Mouse (Mus musculus) thymus, adult 2 months (tissue): ENCODE measurements around the gene Pcsk6.

ENCODE experiments used
- CTCF ChIP-seq: fragments of 200-500 bp; IDR thresholded peaks from 2 replicates; pipeline ENCODE4 v1.5.1; 2012; ENCODE audit warnings: mild to moderate bottlenecking, control low read depth, low read length, moderate library complexity, borderline replicate concordance; ENCODE audit not compliant: control insufficient read depth, poor library complexity, insufficient read depth; ENCODE audit errors: extremely low read depth
- POLR2A ChIP-seq: fragments of 200-500 bp; IDR thresholded peaks from 2 replicates; pipeline ENCODE4 v1.6.1; 2012; ENCODE audit warnings: mild to moderate bottlenecking, low read length, control low read depth, moderate library complexity; ENCODE audit not compliant: control insufficient read depth, poor library complexity, insufficient read depth; ENCODE audit errors: extremely low read depth

DNA sequence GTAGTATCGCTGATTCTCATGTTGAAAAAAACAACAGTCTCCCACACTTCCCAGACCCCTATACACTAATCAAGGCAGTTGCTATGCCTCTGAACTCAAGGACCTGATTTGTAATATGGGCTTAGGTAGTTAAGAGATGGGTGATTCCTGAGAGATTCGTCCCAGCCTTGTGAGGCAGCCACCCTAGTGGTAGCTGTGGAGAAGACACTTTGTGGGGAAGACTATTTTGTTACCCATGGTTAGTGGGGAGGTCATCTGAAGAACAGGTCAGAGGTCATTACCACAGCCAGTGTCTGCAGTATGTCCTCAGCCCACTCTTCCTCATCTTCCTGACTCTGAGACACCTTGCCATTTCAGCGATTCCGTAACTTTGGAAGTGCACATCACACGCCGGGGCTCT is 24.3 kb downstream of the Pcsk6 start:
- TF ChIP-seq CTCF (no peak), POLR2A (no peak)
